Mouse (Mus musculus) right cerebral cortex, adult 18-20 months (tissue): Measurements from ENCODE around the gene Crebl2.
A peak's percentile ranks its signal among the peaks of the same experiment; 100 is the strongest.

Source experiments
- DNase-seq: peaks from one replicate; pipeline ENCODE4 v3.0.0; 2022; ENCODE audit warnings: mixed read lengths

Crebl2 gene

DNA sequence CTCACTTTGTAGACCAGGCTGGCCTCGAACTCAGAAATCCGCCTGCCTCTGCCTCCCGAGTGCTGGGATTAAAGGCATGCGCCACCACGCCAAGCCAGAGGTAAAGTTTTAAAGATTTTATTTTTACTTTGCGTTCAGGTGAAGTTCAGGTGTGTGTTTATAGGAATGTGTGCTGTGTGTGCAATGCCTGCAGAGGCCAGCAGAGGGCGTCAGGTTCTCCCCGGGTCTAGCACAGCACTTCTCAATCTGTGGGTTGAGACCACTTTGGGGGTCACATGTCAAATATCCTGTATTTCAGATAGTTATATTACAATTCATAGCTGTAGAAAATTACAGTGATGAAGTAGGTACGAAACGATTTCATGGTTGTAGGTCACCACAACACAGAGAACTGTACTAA, 7.1 kb upstream of the Crebl2 start:
- DNase-seq, result no peak

DNA sequence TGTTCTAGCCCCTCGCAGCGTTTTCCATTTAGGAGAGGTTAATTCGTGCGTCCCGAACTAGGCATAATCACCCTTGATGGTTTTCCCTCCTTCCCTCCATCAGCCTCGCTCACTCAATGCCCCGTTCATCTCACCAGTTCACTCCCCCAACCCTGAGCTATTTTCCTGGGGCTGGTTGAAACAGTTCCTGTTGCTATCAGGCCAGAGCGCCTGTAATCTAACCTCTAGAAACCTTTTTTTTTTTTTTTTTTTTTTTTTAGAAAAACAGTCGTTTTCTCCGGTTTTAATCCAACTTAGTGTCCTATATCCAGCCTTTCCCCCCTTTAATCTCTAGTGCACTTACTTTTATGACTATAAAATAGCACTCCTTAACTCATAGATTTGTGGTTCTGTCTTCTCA, 822 bp downstream of the Crebl2 start:
- no peak for DNase-seq

DNA sequence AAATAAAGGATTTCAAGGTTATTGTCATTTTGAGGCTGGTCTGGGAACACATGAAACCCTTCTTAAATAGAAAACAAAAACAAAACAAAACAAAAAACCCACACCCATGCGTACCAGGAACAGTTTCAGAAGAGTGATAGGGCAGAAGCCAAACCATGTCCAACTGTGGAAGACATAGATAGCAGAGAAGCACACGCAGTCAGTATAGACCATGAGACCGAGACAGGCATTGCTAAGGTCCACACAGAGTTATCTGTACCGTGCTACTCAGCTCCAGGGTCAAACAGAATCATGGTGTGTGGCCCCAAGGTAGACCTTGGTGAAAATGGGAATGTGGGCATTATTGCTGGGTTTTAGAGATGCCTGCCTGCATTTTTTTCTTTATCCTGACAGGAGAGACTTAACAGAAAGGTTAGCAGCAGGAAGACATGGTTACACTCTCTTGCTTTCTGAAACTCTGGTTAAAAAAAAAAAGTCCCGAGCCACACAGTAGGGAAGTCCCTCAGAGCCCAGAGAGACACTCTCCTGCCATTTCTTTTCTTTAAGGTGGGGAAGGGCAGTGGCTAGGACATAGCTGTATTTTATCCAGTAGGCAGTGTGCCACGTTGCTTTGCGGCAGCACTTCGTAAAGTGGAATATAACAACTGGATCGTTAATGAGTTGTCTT, 4.8 kb downstream of the Crebl2 start:
- DNase-seq, result no peak

DNA sequence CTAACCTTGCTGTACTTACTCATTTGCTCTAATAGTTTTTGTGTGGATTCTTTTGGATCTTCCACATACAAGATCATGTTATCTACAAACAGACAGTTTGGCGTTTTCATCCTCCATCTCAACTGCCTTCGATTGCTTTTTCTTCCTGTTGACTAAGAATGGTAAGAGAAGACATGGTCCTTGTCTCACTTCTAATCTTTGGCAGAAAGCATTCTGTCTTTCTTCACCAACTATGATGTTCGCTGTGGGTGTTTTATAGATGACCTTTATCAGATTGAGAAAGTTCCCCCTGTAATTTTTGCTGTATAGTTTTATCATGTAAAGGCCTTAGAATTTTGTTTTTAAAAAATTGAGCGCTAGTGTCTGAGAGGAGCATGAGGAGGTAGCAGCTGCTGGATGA, 8.2 kb downstream of the Crebl2 start:
- DNase-seq, result no peak

DNA sequence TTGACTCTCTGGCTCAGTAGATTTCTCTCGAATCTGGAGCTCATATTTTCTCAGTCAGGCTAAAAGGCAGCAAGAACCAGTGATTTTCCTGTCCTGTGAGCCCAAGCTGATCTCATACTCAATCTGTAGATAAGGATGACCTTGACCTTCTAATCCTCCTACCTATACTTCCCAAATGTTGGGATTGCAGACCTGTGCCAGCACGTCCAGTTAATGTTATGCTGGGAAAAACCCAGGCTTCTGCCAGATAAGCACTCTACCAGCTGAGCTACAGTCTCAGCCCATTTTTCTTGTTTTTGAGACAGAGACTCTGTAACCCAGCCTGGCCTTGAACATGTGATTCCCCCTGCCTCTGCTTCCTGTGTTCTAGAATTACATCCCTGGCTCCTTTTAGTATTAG, 10.4 kb downstream of the Crebl2 start:
- DNase-seq, result no peak

DNA sequence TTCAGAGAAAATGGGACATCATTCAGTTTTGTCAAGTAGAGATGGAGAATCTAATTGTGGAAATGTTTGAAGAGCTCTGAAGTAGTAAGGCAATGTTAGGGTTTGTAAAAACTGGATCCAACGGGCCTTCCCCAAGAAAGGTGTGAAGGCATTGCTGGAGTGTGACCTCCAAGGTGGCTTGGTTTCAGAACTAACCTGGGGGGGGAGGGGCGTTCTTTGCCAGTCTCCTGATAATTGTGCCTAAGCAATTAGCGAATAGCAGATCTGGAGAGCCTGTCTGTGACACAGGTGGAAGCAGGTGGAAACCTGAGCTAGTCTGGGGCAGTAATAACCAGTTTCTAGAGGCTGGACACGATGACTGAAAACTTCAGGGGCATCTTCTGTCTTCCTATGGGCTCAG, 15.8 kb downstream of the Crebl2 start:
- no peak for DNase-seq

DNA sequence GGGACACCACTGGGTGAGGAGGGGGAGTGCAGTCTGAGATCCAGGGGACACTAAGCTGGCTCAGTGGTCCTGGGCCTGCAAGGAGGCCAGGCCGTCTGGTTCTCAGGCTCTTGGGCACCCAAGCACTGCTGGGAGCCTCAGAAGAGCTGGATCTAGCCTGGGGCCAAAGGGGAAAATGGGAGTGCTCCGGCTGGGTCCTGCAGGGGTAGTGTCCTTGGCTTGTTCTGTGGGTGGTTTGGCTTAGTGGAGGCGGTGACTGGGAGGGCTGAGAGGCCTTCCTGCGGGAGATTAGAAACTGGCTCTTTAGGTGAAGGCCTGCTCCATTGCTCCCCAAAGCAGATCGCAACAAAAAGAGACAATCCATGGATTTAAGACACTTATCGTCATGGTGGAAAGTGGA, 16.4 kb downstream of the Crebl2 start:
- no peak for DNase-seq

DNA sequence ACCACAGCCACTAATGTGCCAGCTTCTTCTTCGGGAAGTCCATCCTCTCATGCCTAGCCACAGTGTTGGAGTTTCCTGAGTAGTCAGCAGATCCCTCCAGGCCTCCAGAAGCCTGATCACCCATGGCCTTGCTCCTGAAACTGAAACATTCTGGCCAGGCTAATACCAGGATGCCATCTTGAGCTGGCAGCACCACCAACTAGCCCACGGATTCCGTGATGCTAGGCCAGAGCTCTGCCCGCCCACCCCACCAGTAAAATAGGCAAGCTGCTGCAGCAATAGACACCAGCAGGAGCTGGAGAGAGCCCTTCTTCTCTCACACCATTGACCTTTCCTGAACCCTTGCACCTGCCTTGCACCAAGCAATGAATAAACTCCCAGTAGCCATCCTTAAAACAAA, 17.6 kb downstream of the Crebl2 start:
- DNase-seq, result peak; percentile 32

DNA sequence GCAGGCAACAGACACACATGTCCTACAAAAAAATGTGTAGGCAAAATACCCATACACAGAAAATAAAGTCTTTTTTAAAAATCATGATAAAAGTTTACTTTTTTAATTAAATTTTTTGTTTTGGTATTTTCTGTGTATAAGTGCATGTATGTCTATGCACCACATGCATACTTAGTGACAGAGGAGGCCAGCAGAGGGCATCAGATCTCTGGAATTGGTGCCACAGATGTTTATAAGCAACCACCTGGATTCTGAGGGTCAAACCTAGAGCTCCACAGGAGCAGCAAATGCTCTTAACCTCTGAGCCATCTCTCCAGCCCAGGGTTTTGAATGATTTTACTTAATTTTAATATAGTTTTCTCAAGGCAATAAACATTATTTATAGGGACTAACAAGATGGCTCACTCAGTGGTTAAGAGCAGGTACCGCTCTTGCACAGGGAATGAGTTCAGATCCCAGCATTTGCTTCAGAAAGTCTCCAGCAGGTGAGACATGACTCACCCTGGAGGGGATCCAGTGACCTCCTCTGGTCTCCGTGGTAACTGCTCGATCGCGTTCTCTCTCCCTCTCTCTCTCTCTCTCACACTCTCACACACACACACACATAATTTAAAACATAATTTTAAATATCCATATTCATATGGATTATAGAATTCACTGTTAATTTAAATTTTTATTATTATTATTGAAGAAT, 18.4 kb downstream of the Crebl2 start:
- DNase-seq, result no peak

DNA sequence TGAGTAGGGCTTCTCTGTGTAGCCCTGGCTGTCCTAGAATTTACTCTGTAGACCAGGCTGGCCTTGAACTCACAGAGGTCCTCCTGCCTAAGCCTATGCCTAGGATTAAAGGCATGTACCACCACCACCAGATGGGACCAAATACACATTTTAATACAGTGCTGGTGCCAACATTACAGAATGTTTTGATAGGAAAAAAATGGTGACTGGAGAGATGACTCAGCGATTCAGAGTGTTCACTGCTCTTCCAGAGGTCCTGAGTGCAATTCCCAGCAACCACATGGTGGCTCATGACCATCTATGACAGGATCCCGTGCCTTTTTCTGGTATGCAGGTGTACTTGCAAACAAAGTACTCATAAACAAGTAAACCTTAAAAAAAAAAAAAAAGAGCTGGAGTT, 19.5 kb downstream of the Crebl2 start:
- DNase-seq, result no peak

DNA sequence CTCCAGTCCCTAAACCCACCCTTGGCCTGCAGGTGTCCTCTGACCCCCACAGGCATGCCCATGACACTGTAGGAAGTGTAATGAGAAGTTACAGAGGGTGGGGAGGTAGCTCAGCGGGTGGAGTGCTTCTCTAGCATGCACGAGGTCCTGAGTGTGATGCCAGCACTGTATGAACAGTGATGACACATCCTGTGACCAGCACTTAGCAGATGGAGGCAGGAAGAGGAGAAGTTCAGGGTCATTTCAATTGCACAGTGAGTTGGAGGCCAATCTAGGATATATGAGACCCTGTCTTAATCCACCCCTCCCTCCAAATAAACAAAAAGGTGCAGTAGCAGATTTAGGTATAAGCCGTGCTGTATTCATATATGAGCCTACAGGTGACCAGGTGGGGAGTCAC, 20.0 kb downstream of the Crebl2 start:
- DNase-seq, result no peak

DNA sequence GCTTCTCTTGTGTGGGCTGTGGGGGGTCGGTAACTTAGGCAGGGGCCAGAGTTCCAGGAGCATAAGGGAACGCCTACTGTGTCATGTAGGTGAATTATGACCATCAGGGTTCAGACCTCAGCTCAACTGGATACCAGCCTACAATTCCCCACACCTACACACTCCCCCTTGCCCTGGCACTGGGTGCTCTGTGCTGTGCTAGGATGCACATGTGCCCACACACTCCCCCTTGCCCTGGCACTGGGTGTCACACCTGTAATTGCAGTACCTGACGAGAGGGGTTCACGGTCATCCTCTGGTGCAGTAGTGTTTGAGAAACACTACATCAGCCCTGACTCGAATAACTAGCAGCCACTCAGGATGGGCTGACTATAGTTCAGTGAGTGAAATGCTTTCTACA, 24.8 kb downstream of the Crebl2 start:
- no peak for DNase-seq

DNA sequence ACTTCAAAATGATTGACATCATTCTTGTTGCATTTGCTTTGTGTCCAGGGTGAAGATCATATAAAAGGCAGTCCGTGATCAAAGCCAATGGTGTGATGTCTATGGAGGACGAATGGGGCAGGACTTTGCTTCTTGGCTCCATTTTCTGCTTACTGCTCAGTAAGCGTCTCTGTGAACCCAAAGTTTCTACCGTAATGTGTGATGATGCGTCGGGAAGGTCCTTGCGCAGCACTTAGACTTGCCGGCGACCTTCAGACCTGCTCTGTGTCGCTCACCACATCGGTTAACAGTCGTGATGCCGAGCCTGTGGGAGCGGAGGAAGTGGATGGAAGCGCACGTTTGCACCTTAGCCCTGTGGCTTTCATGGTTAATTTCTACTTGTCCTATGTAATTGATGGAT, 26.0 kb downstream of the Crebl2 start:
- DNase-seq, result no peak

DNA sequence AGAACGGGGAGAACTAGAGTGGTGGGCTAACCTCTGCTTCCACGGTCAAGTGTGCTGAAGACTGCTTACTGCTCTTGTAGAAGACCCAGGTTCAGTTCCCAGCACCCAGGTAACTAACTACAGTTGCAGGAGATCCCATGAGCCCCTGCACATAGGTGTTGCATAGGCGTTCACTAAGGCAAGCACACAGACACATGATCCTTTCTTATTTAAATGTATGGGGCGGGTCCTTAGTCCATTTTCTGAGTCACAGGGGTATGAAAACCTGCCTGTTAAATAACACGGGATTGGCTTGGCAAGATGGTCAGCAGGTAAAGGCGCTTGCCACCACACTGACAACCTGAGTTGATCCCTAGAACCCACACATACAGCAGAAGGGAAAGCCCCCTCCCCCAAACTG, 29.1 kb downstream of the Crebl2 start:
- DNase-seq, result no peak

DNA sequence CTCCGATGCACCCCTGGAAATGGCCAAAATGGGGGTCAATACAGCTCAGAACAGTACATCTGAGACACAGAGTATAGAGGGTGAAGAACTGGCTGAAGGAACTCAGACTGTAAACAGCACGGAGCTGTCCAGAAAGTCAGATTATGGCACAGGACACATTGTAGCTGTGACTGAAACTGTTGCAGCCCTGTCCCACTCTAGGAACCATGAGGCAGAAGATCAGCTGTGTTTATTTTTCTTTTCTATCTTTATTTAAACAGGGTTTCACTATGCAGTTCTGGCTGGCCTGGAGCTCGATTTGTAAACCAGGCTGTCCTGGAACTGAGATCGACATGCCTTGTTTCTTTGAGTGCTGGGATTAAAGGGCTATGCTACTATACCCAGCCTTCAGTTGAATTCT, 30.3 kb downstream of the Crebl2 start:
- DNase-seq, result no peak

DNA sequence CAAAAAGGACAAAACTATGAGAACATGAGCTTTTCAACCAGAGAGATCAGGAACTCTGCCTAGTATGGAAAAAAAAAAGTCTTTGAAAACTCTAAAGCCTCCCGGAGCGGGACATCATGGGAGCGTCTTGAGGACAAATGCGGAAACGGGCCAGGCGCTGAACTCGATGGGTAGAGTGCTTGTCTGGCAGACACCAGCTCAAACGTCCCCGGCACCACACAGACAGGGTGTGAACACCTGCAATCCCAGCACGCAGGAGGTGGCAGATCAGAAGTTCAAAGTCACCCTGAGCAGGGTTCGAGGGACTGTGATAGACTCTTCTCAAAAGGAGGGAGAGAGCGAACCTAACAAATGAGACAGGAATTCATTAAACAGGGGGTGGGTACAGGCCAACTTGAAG, 31.4 kb downstream of the Crebl2 start:
- DNase-seq, result no peak

DNA sequence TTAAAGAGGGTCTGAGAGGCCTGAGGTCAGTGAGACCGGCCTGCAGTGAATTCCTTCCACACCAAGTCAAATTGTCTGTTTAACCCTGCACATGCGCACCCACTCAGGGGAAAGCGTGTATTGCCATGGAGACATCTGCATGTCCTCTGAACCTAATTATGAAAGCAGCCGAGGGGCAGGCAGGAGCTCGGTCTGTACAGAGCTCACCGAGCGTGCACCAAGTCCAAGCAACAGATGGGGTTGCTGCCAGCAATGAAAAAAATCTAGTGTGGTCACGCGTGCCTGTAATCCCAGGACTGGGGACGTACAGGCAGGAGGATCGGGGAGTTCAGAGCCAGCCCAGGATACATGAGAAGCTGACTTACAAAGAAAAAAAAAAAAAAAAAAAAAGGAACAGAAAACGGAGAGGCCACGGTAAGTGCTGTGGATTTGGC, 32.7 kb downstream of the Crebl2 start:
- no peak for DNase-seq

DNA sequence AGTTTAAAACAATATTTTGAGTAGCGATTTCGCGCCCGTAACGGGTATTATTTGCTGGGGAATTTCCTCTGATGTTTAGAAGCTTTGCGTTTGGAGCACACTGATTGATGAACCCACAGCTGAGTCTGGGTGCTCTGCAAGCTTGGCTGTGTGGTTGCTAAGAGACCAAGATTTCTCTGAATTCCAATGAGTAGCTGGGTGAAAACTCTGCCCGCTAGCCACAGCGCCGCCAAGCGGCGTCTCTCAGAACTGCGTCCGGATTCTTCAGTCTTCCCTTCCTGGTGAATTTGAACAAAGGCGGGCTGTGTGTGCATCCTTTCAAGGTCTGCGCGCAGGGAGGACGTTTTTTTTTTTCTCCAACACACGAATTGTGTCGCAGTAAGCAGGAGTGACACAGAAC, 33.2 kb downstream of the Crebl2 start:
- DNase-seq, result peak; percentile 96

DNA sequence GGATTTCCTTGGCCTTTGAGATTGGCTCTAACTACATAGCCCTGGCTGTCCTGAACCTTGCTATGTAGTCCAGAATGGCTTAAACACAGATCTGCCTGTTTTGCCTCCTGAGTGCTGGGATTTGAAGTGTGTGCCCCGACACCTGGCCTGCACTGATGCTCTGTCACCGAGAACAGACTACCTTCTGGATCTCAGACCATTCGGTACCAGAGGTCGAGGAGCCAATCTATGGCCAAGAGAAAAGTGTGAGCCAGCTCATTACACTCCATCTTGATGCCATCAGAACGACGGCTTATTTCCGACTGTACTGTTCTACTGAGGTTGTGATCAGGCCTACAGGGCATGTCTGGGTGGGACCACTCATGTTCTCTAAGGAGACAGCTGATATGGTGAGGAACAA, 36.2 kb downstream of the Crebl2 start:
- DNase-seq, result no peak

DNA sequence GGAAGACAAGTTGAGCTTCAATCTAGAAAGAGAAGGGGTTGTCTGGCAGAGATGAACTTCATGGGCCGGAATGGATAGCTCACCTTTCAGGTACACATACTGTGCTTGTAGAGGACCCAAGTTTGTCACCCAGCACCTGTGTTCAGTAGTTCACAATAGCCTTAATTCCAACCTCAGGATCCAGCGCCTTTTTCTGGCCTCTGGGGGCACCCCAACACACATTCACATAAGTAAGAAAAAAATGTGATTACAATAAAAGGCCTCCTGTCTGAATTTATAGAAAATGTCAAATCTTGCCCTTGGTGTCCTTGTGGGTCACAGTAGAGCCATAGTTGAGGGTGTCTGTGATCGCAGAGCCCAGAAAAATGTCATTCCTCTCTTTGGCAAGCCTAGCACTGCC, 37.4 kb downstream of the Crebl2 start:
- DNase-seq, result no peak

DNA sequence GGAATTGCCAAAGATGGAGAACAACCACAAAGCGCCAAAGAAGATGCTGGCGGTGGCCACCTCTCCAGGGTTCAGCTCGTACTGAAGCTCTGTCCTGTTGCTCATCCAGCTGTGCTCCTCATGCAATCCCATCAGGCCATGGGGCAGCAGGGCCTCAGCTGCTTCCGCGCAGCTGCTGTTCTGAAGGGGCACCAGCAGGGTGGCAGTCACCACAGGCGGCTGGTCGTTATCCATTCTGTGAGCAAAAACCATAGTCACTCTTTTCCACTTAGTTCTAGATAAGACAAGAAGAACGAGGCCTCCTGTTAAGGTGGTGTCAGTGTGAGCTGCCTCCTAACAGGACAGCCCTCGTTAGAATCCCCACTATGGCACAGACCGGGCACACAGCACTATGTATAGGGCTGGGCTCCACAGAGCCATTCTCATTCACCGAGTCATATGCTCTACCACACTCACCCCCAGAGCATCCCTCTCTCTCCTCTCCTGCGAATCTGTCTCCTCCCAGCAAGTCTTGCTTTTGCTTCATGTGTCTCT, 40.3 kb downstream of the Crebl2 start:
- DNase-seq, result no peak

DNA sequence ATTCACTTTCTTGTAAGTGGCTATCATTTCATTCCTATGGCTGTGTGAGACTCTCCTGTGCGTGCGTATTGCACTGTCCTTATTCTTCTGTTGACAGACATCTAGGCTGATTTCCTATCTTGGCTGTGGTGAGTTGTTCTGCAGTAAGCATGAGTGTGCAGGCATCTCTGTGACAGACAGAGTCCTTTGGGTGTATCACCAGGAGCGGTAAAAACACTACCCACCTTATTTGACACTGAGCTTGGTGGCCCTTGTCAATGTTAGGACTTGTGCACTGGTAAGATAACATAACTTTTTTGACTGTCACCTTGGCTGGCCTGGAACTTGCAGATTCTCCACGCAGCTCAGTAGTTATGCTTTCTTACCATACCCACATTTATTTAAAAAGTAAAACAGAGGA, 40.9 kb downstream of the Crebl2 start:
- no peak for DNase-seq

DNA sequence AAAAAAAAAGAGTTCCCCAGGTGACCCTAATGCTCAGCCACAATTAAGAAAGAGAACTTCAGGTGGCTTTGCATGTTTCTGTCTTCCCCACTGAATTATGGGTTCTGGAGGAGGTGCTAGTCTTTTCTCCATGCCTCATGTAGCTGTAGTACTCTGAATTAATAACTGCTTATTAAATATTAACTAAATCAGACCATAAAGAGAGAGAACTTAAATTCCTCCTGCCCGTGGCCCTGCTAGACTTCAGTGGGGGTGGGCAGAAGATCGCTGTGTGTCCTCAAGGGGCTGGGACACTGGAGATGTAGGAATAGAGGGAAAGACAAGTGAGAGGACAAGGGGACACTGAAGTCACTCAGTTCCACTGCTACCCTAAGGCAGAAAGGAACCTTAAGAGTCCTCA, 42.3 kb downstream of the Crebl2 start:
- no peak for DNase-seq

DNA sequence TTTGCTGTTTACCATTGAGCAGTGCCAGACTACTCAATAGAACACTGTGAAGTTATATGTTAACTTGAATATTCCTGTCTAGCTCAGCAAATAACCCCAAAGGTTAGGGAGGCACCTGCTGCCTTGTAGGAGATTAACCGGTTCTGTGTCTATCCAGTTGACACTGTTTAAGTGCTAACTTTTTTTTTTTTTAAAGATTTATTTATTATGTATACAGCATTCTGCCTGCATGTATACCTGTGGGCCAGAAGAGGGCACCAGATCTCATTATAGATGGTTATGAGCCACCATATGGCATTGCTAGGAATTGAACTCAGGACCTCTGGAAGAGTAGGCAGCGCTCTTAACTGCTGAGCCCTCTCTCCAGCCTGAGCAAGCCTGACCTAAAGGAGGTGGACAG, 43.1 kb downstream of the Crebl2 start:
- DNase-seq, result no peak

DNA sequence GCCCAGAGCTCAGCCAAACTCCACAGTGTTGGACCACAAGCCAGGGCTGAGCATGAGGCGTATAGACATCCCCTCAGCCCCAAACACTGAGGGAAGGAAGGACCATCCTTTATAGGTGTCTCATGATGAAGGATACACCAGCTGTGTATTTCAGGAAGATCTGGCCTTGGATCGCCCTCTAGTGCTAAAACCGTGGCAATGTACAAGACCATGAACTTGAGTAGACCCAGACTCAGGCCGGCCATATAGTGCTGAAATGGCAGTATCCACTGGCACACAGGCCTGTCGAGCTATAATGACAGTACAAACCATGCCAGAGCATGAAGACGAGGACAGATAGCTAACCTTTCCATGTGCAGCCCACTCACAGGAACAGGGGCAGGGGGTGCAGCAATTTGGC, 46.8 kb downstream of the Crebl2 start:
- DNase-seq, result no peak
